Mouse (Mus musculus) embryo, embryonic 10.5 days (tissue): ENCODE measurements around the gene Ccdc24.

Experiments used
- DNase-seq: peaks from one replicate; pipeline ENCODE4 v3.0.0-alpha.2; 2015; ENCODE audit warnings: low spot score

Ccdc24 gene

GRCm38 (mm10) chr4:117891738-117892161 lies 19.4 kb upstream of the Ccdc24 start, which contains the start of gene Dph2:
TSS of gene Dph2 (minus strand) at chr4:117892032.
- DNase-seq, result peak; percentile 96

DNA sequence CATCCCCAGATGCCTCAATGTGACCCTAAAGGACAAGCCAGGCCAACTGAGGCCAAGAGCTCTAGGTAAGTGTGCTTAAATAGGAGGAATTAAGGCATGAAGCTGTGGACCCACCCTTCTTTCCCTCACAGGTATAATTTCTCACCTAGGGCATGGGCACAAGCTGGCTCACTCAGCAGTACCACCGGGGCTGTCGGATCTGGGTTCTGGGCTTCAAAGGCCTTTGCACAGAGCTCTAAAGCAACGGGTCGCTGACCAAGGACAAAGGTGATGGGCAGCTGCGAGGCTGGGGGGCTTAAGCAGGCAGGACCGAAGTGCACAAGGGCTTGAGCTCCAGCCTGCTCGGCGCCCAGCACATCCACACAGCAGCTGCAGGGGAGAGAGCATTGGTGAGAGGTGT lies 18.4 kb upstream of the Ccdc24 start:
- DNase-seq, result no peak

- no peak for DNase-seq
These were observed 17.7 kb upstream of the Ccdc24 start for GRCm38 (mm10) chr4:117890031-117890430.

GRCm38 (mm10) chr4:117889471-117889870 lies 17.1 kb upstream of the Ccdc24 start:
- no peak for DNase-seq

DNA sequence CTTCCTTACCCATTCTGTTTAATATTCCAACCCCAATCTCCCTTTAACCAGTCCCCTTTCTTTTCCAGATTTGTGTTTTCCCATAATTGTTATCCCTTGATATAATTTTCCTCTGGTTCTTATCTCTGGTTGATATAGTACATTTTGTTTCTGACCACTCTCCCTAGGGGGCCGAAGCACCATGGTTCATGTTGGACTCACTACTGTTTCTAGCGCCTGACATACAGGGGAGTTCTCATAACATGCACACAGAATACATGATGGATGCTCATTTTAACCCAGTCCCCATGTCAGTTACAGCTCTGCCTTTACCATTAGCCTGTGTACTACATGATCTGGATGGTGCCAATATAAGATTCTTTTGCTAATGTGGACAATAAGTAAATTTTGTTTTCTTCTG lies 15.6 kb upstream of the Ccdc24 start:
- no peak for DNase-seq

- DNase-seq, result peak; percentile 92
These were observed 14.8 kb upstream of the Ccdc24 start, which contains the start of gene Atp6v0b for GRCm38 (mm10) chr4:117887133-117887532. TSS of gene Atp6v0b (minus strand) at chr4:117887333.

DNA sequence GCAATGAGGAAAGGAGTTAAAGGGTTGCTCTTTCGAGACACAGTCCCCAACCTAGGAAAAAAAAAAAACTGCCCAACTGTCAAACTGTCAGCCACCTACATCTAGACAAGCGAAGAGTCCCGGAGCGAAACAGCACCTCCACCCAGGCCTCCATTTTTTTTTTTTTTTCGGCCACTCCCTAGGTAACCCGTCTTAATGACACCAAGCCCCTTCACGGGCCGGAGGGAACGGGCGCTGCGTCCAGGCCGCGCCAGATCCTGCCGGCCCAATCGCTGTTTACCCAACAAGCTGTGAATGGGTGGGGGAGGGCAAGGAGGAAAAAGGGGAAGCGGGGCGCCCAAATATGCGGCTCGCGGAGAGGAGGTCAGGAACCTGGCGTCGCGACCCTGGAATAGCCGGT lies 14.3 kb upstream of the Ccdc24 start:
- peak; percentile 9 for DNase-seq

- no peak for DNase-seq
These were observed 13.6 kb upstream of the Ccdc24 start for GRCm38 (mm10) chr4:117885994-117886393.

GRCm38 (mm10) chr4:117885093-117885492 lies 12.7 kb upstream of the Ccdc24 start:
- DNase-seq, result no peak

GRCm38 (mm10) chr4:117884146-117884545 lies 11.8 kb upstream of the Ccdc24 start:
- no peak for DNase-seq

GRCm38 (mm10) chr4:117882701-117883691 lies 10.6 kb upstream of the Ccdc24 start, which contains the start of gene B4galt2:
TSS of gene B4galt2 (minus strand) at chr4:117883487.
- peak; percentile 73 for DNase-seq

- DNase-seq, result no peak
These were observed 6.3 kb upstream of the Ccdc24 start for GRCm38 (mm10) chr4:117878703-117879102.

DNA sequence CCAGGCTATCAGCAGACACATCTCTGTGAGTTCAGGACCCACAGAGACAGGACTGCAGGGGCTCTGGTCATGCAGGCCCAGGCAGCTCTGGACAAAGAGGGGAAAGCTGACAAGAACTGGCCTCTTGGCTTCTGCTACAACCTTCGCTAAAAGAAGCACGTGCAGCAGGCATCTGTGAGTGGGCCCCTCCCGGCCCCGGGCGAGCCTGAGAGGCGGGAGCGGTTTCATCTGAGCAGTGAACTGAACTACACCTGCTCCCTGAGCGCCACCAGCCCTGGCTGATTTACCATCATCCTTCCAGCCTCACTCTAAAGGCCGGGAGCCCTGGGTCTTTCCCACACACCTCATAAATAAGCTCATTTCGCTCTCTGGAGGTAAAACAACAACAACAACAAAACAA lies 5.9 kb upstream of the Ccdc24 start:
- no peak for DNase-seq

GRCm38 (mm10) chr4:117873615-117874014 lies 1.3 kb upstream of the Ccdc24 start:
- no peak for DNase-seq

DNA sequence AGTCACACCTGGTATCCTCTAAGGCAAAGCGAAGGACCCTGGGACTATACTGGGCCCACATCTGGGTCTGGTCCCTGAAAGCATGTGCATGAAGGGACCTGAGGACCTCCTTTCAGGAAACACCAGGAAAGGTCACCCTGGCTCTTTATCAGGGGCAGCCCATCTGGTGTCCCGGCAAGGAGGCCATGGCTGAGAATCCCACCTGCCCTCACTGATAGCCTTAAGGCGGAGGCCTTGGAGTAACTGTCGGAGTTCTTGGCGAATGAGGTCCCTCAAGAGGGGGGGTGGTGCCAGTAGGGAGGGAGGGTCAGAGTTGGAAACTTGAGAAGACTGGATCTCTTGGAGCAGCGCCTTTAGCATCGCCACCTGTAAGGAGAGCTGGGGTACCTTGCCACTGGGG lies 570 bp downstream of the Ccdc24 start:
- DNase-seq, result no peak

DNA sequence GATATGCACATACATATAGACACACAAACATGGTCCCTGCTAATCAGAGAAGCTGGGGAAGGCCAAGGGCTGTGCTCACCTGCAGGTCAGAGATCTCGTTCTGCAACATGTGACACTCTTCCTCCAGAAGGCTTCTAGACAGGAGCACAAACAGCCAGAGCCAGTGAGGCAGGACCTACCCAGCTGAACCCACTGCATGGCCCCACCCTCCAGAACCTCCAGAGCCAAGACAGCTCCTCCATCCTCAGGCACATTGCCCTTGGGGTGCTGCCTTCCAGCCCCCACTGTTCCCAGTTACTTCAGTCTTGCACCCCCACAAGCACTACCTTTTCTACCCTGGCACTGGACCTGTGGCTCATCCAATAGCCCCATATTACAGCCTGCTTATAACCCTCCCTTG lies 1.9 kb downstream of the Ccdc24 start:
- DNase-seq, result no peak

- DNase-seq, result no peak
These were observed 3.0 kb downstream of the Ccdc24 start for GRCm38 (mm10) chr4:117869317-117869716.

- peak; percentile 81 for DNase-seq
These were observed 4.5 kb downstream of the Ccdc24 start for GRCm38 (mm10) chr4:117867823-117868222.

DNA sequence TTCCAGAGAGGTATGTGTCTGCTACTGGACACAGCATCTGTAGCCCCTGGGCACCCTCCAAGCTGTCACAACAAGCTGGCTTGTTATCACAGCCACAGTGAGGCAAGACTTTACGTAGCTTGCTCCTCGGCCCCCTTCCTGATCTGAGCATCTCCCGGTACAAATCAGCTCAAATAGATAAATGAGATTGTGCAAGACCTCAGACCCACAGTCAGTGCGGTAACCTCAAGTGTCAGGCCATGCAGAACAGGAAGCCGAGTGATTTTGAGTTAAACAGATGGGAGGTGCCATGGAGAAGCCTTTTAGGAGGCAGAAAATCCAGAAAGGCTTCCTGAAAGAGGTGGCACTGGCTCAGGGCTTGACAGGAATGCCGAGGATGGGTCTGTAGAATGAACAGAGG lies 5.4 kb downstream of the Ccdc24 start:
- DNase-seq, result no peak

DNA sequence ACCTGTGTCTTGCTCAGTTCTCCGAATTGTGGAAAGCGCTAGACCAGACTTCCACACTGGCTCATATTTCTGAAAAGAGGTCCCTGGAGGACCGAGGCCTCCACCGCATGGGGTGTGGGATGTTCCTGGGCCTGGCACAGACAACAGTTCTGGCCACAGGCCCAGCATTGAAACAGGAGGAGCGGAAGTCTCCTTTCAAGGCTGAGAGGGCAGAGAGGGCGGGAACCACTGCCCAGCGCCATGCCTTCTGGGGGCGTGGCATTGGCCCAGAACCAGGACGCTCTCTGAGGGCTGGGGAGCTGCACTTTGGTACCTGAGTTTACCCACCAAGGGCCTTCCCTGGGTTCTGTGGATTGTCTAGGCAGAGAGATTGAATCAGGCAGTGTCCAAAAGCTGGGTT lies 6.3 kb downstream of the Ccdc24 start:
- DNase-seq, result no peak

- DNase-seq, result peak; percentile 25
These were observed 9.5 kb downstream of the Ccdc24 start for GRCm38 (mm10) chr4:117862823-117863222.

DNA sequence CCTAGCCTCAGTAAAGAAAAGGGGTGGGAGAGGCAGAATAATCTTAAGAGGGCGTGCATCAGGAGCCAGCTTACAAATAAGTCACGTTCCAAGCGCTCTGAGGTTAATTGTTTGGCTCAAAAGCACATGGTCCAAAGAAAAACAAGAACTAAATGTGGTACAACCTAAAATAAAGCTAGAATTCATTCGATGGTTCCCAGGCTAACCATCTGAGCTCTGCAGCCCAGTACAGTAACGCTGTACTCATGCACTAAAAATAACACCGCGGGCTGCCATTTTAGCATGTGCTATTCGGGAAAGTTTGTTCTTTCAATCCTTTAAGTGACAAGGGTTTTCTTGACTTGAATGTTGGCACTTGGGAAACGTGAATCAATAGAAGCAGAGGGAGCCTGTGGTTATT lies 11.8 kb downstream of the Ccdc24 start:
- no peak for DNase-seq

DNA sequence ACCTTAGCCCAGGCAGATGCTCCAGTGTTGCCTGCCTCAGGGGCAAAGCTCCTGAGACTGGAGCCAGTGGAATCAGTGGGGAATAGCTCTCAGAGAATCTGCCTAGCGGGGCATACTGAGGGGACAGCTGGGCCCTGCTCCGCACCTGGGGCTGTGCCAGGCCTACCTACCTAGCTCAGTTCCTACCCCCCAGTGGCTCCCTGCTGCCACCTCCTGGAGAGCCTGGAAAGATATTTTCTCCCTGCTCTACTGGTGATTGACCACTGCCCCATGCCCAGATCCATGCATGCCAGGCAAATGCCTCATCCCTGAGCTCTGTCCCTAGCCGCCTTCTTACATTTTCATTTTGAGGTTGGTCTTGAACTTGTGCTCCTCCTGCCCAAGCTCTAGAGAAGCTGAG lies 13.6 kb downstream of the Ccdc24 start:
- DNase-seq, result peak; percentile 37

DNA sequence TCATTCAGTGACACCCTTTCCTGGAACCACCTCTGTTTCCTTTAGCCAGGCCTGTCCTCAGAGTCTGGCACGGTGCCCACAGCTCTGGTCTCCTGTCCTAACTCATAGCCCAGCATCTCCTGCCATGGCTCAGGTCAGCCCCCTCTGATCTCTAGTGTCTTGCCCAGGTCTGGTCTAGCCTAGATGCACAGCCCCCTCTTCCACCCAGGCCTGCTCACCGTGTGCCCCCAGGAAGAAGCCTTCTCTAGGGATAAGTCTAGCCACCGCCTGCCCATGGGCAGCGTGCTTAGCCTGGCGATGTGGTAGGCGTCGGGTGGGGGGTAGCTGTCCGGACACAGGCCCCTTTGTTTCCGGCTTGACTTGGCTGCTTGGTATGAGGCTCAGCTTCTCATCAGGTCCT lies 17.2 kb downstream of the Ccdc24 start:
- no peak for DNase-seq
